Mouse (Mus musculus): ENCODE data around the gene B3galt5. TPM values are rescaled to one million over a fixed set of nuclear protein-coding genes. Genes with fewer than 3 reads are reported as not detected.

B3galt5 gene
- 0.01 and 0.02 TPM in 2 replicates for polyA plus RNA-seq (2012)

GRCm38 (mm10) chr16:96235366-96235970, at the start of gene B3galt5:
Gene B3galt5 (plus strand): TSS chr16:96235801.

GRCm38 (mm10) chr16:96191531-96192506, 43.8 kb upstream of the B3galt5 start, which contains the start of gene Lca5l:
Gene Lca5l (minus strand): TSS chr16:96192271.

GRCm38 (mm10) chr16:96199913-96200701, 35.5 kb upstream of the B3galt5 start, which contains the start of gene Sh3bgr:
Gene Sh3bgr (plus strand): TSS chr16:96200450.

Other genes with a start within 250 kb of the B3galt5 start
- 75.2 and 100 TPM in 2 replicates for gene Psmg1, start 244.8 kb upstream of the B3galt5 start, polyA plus RNA-seq (2012)
- 5.1 and 5.3 TPM in 2 replicates for gene Brwd1, start 153.3 kb upstream of the B3galt5 start, polyA plus RNA-seq (2012)
- gene Hmgn1, start 108.1 kb upstream of the B3galt5 start, polyA plus RNA-seq (2012): 59.5 and 99.0 TPM in 2 replicates
- 2.8 and 3.0 TPM in 2 replicates for gene Wrb, start 90.4 kb upstream of the B3galt5 start, polyA plus RNA-seq (2012)
- gene Lca5l, start 43.5 kb upstream of the B3galt5 start, polyA plus RNA-seq (2012): 0.04 and 0.07 TPM in 2 replicates
- gene Sh3bgr, start 35.4 kb upstream of the B3galt5 start, polyA plus RNA-seq (2012): 0.05 TPM in 1 of 2 replicates, not detected in the other
- gene Itgb2l, start 207.8 kb downstream of the B3galt5 start, polyA plus RNA-seq (2012): 9.1 and 11.8 TPM in 2 replicates
- gene Pcp4, start 231.8 kb downstream of the B3galt5 start, polyA plus RNA-seq (2012): not detected in 2 replicates

Measured in megakaryocyte-erythroid progenitor cell, adult 5 weeks (primary cell).